Mouse (Mus musculus) right cerebral cortex, postnatal 4 days (tissue): ENCODE measurements around the gene Scp2.

Experiments
- DNase-seq: peaks from one replicate; pipeline ENCODE4 v3.0.0-alpha.2; 2022

Scp2 gene

DNA sequence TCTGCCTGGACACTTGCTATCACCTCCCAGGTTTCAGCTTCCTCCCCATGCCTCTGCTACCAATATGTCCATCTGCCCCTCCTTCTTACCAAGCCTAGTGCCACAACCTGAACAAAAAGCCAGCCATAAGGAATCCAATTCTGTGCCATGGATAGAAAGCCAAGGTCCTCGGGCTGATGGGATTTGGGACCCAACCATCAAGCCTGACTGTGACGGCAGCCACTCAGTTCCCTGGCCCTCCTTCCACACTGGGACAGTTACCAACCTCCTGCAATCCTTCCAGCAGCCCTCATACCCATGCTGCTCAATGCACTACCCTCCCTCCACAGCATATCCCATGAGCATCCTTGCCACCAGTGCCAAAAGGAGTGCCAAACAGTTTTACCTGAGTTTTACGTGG is 128.5 kb downstream of the Scp2 start:
- DNase-seq, result no peak

GRCm38 (mm10) chr4:108015067-108015765 is 129.6 kb downstream of the Scp2 start:
- no peak for DNase-seq

- DNase-seq, result no peak
Observed at GRCm38 (mm10) chr4:108014466-108014865, 130.3 kb downstream of the Scp2 start.

GRCm38 (mm10) chr4:108008541-108008940 is 136.3 kb downstream of the Scp2 start:
- no peak for DNase-seq

GRCm38 (mm10) chr4:108007532-108008103 is 137.2 kb downstream of the Scp2 start:
- no peak for DNase-seq

DNA sequence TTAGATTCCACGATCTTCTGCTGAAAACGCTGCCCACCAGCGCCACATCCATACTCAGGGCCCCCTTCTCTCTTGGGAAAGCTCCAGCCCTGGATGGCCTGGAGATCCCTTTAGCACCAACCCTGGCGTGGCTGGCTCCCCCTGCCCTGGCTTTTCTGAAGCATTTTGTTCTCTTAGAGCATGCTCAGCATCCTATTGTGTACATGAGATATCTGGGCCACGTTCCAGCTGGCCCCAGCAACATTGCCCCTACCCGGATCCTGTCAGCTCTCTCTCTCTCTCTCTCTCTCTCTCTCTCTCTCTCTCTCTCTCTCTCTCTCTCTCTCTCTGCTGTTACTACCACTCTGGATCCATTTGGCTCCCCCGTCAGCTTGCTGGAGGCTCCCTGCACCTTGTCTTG is 139.5 kb downstream of the Scp2 start:
- DNase-seq, result no peak

GRCm38 (mm10) chr4:107999380-107999779 is 145.4 kb downstream of the Scp2 start:
- no peak for DNase-seq

- no peak for DNase-seq
Observed at GRCm38 (mm10) chr4:107998641-107999332, 146.0 kb downstream of the Scp2 start.

- no peak for DNase-seq
Observed at GRCm38 (mm10) chr4:107996418-107996986, 148.3 kb downstream of the Scp2 start.

DNA sequence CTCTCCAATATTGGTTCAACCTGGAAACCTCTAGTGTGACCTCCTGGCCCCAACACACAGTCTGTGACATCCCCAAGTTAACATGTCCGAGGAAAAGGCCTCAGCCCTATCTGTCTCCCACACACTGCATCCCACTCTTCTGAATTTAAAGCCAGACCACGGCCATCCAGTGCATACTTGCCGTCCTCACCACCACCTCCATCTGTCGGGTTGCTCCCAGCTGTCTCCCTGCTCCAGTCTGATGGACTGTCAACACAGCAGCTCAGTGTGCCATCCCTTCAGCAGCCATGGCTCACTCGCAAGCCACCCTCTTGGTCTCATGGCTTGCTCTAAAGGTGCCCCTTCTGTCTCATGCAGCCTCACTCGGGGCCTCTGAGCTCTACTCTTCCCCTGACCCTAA is 149.1 kb downstream of the Scp2 start:
- DNase-seq, result no peak

DNA sequence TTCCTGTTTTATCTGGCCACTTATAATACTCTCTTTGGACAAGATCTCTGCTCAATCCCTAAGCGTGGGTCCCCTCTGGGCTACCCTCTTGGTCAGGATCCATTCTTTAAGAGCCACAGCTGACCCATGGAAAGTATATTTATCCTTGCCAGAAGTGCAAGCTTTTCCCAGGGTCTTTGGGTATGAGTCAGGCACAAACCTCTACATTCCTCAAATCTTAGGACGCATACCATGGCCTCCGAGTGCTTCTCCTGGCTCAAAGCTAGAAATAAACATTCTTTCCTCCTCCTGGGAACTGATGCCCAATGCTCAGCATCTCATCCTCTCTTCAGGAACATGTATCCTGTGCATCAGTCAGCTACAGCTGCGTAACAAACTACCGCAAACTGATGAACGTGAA is 149.8 kb downstream of the Scp2 start:
- no peak for DNase-seq
